Mouse (Mus musculus) inflammation-experienced regulatory T-cells, adult 6 months (primary cell): ENCODE measurements around the gene Rrp1. TPM values are rescaled to one million over a fixed set of nuclear protein-coding genes. Genes with fewer than 3 reads are reported as not detected.
A peak's percentile ranks its signal among the peaks of the same experiment; 100 is the strongest.
"Not testable (repeated sequence)": the region's sequence is repeated elsewhere in the genome, so short reads cannot be mapped to it uniquely, and the experiment has no call there.

ENCODE experiments used
- ATAC-seq: one replicate; pipeline ENCODE4 v1.8.0; 2017
- polyA plus RNA-seq, 3 experiments: library from polyadenylated mRNA; unstranded; fragments of 100-300 nt; shearing (Covaris generic); gene quantifications; one replicate each; pipeline ENCODE4 v1.2.1; 2017

Rrp1 gene
- polyA plus RNA-seq, 3 experiments from 2014 or later: 90.6 to 113 (median 101) TPM

DNA sequence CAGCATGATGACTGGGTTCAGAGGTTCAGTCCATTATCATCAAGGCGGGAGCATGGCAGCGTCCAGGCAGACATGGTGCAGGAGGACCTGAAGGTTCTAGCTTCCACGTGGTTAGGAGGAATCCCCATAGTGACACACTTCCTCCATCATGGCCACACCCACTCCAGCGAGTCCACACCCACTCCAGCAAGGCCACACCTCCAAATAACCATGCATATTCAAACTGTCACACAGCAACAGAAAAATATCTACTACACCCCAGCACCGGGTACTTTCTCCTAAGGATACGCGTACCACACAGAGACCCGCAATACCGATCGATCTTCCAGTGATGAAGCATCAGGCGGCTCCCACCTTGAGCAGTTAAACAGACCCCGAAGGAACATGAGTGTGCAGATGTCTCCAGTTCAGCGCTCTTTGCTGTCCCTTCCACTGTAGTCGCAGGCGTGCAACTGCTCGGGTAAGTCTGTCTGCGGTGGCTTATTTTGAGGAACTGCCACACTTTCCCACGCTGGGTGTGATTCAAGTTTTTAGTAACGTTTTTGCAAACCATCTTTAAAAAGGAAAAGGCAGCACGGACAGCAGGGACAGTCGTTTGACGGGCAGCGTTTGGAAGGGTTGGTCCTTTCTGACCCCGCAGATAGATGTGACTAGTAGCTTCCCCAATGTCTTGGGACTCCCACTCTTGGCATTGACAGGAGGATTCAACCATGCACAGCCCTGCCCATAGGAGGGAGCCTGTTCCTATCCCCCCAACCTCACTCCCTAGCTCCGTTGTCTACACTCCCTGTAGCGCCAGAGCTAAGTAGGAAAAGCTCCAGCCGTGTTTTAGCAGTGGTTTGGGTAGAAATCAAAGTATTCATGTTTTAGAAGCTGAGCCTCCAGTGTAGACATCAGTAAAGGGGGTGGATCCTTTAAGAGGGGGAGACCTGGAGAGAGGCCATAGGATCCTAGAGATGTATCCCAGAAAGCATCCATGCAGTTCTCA lies 39.9 kb downstream of the Rrp1 start:
- peak; percentile 92 for ATAC-seq

DNA sequence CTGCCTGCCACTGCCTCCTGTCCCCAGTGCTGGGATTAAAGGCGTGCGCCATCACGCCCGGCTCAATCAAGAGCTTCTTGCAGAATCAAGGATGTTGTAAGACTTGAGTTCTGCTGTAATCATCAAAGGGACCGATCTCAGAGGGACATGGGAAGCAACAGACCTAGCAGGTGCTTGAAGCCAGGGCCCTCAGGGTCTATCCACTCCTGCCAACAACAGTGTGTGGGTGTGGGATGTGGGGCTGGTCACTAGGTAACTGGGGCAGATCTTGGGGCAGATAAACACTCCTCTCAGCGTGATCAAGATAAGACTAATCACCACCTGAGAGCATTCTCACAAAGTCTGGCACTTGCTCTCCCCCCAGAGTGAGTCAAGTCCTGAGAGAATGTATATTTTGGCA lies 41.1 kb downstream of the Rrp1 start:
- no peak for ATAC-seq

- no peak for ATAC-seq
These were observed 45.3 kb downstream of the Rrp1 start for GRCm38 (mm10) chr10:78367586-78367985.

DNA sequence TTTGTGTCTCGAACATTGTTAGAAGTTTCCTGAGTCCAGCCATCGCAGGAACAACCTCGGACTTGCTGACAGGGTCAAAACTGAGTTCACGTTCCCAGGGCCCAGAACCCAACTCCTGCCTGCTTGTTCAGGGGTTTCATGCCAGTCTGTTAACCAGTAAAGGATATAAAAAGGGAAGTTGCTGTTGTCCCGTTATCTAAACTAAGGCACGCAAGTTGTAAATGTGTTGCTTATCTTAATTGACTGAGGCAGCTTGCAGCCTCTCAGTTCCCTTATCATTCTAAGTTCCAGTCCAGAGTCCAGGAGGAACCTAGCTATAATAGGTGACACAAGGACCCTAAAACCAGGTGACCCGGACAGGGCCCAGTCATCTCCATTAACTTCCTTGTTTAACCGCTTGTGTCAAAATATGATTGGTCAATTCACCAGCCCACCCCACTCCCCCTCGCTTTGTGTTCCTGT lies 46.0 kb downstream of the Rrp1 start:
- ATAC-seq: no peak

DNA sequence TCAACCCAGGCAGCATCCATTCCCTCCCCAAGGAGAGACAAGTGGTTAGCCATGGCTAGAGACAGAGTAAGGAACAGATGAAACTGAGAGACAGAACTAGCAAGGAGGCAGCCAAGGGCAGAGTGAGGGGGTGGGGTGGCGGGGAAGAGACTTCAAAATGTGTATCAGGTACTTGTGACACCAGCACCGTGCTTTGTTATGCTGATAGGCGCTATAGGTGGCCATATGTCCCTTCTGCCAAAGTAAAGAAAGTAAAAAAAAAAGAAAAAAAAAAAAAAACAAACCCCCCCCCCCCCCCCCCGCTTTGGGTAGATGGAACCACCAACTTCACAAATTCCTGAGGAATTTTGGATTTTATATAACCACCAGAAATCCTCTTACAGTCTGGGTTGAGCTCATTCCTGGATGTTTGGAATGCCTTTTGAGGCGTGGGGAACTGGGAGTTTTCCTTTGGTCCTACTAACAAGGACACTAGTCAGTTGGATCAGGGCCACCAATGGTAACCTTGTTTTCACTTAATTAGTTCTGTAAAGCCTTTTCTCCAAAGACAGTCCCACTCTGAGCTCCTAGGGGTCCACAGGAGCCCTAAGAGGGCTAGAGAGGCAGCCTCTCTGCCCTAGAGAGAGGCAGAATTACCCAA lies 46.5 kb downstream of the Rrp1 start:
- no peak for ATAC-seq

DNA sequence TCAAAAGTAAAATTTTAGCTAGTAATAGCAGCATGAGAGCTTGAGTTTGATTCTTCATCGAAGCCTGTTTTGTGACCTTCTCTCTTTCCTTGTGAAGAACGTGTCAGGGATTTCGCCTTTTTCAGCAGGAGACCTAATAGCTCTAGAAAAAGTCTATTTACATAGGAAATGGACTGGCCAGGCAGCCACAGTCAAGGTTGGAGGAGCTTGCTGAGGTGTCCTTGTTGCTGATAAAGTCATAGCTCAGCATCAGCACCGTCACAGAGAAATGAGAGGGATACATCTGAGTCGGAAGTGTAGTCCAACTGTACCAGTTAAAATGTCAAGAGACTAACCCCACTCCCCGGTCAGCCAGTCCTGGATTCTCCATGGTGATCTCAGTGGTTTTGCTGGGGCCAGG lies 47.3 kb downstream of the Rrp1 start:
- ATAC-seq: no peak

DNA sequence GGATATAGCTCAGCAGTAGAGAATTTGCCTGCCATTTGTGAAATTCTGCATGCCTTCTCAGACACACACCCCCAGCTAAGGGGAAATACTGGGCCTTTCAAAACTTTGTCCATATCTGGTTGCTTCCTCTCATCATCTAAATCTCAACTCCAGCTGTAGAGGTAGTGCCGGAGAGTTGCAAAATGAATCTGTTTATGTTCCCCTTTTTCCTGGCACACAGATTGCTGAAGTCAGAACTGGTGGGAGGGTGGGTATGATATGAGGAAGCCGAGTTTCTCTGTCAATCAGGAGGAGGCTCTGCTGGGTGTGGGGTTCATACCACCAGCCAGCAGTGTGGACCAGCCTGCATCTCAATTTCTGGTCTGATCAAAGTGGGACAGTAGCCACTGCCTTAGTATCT lies 48.7 kb downstream of the Rrp1 start:
- no peak for ATAC-seq

- no peak for ATAC-seq
These were observed 49.5 kb downstream of the Rrp1 start for GRCm38 (mm10) chr10:78363366-78363765.

GRCm38 (mm10) chr10:78361951-78362350 lies 50.9 kb downstream of the Rrp1 start:
- ATAC-seq: no peak

DNA sequence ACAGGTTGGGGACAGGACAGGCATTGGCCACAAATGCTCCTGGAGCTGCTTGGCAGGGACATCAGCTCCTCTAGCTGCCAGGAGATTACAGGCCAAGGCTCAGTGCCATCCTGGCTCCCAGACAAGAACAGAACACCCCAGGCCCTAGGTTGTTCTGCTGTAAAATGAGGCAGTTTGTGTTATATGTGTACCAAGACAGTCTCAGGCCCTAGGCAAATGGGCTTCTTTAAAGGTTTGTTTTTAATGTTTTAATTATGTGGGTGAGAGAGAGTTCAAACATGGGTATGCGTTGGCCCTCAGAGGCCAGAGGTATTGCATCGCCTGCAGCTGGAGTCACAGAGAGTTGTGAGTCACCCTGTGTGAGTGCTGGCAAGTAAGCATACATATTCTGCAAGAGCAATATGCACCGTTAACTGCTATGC lies 52.5 kb downstream of the Rrp1 start:
- ATAC-seq: no peak

GRCm38 (mm10) chr10:78358999-78359398 lies 53.8 kb downstream of the Rrp1 start:
- not testable (repeated sequence) for ATAC-seq

DNA sequence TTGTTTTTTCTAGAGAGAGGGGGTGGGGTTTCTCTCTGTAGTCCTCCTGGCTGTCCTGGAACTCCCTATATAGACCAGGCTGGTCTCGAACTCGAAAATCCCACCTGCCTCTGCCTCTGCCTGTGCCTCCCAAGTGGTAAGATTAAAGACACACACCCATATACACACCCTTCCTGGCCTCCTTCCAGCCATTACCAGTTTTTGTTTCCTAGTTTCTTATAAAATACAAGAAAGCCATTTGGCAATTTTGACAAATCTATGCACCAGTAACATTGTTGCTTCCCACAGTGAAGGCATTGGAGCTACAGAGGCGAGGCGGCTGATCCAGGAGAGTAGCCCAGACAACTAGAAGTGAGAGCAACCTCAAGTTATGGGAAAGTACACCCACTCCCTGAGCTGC lies 54.6 kb downstream of the Rrp1 start:
- ATAC-seq: no peak

- ATAC-seq: no peak
These were observed 55.1 kb downstream of the Rrp1 start for GRCm38 (mm10) chr10:78357742-78358141.

GRCm38 (mm10) chr10:78355931-78356593 lies 56.8 kb downstream of the Rrp1 start:
- ATAC-seq: no peak

DNA sequence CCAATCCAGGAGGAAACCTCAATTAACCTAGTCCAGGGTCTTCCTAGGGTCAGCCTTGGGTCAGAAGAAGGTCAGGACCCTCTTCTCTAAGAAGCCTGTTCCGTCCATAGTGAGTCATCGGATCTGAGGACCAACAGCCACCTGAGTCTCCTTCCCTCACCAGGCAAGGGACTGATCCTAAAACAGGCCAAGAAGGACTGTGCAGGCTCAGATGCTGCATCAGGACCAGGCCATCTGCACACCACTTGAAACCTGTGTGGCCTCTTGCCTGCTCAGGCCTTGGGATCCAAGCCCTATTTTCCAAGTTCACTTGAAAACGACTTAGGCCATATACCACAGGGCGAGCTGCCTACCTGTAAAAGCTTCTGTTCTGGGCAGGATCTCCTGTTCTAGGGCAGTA lies 59.6 kb downstream of the Rrp1 start:
- ATAC-seq: no peak

DNA sequence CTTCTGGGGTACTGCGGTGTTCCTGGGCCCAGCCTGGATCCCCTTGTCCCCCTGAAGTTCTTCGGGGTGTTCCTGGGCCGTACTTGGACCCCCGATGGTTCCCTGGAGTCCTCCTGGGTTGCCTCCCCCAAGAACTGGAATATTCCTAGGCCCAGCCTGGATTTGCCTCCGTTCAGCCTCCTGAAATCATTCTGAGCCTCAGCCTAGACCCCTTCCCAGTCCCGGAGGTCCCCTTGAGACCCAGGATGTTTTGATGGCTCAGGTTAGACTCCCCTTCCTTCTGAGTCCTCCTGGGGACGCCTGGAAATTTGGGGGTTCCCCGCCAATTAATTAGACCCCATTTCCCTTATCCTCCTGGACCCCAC lies 60.2 kb downstream of the Rrp1 start:
- ATAC-seq: no peak

GRCm38 (mm10) chr10:78351887-78352665 lies 60.8 kb downstream of the Rrp1 start, which contains the start of gene Agpat3:
TSS of gene Agpat3 (minus strand) at chr10:78352489.
- ATAC-seq: peak; percentile 65

DNA sequence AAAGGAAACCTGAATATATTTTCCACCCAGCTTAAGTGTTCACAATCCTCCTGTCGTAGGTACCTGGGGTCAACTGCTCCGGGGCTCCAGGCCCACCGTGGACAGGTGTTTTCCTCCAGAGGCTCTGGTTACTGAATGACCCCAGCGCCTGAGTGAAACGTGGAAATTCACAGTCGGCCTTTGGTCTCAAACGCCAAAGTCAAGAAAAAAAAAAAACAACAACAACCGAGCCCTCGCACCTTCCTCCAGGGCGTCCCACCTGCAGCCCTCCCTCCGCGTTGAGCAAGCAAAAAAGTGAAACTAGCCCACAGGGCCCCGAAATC lies 61.3 kb downstream of the Rrp1 start:
- peak; percentile 7 for ATAC-seq

- ATAC-seq: no peak
These were observed 61.9 kb downstream of the Rrp1 start for GRCm38 (mm10) chr10:78350796-78351556.
